Mouse (Mus musculus) spleen, adult 2 months (tissue): ENCODE results near the gene Ghitm.

Experiments
- CTCF ChIP-seq: fragments of 200-500 bp; IDR thresholded peaks from 2 replicates; pipeline ENCODE4 v1.5.1; 2011; ENCODE audit warnings: mild to moderate bottlenecking, inconsistent platforms; ENCODE audit not compliant: insufficient read depth, insufficient read length, insufficient replicate concordance; ENCODE audit errors: extremely low read depth
- POLR2A ChIP-seq: fragments of 200-500 bp; IDR thresholded peaks from 2 replicates; pipeline ENCODE4 v1.6.1; 2011; ENCODE audit warnings: low read depth, low read length, inconsistent platforms

DNA sequence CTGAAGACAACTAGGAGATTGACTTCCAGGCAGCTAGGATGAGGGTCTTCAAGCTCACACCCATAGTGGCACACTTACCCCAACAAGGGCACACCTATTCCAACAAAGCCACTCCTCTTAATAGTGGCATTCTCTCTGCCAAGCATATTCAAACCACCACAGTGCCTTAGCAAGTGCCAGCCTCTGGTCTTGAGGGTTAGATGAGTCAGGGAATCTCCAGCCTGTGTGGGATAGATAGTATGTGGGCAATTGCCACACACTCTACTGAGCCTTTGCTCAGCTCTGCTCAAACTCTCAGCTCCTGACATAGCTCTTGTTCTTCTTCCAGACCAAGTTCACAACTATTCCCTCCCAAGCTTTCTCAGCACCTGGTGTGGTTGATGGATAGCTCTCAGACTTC, 23.7 kb downstream of the Ghitm start:
- TF ChIP-seq CTCF (no peak), POLR2A (no peak)
